Comparison of ENCODE assay signal across 10 mouse cellular contexts in genomic region chr7:135888598-135888997, GRCm38 (mm10).
DNase-seq lines count a peak whose midpoint lies in the region; ATAC-seq and TF ChIP-seq lines count a peak whose summit lies in the region.
"Had no signal": no experiment of that assay in that cellular context is flagged by ENCODE, and none has a peak within 500 bp of the region (broad histone marks: within the 10 kb centered on the region; RNA-seq: fewer than 3 reads in every experiment).

No protein-coding gene starts in this region.

- H3K9ac ChIP-seq in heart, postnatal 0 days (replicated peaks; ENCODE audit: low read depth, low read length): no peak overlapping the region
- H3K9ac ChIP-seq in forebrain, embryonic 14.5 days (ENCODE audit: low read length): no peak overlapping the region
- peak overlapping the region; percentile 51 for H3K9ac ChIP-seq in midbrain, embryonic 11.5 days (ENCODE audit: low read length)
- H3K9ac ChIP-seq: liver, embryonic 15.5 days had no signal

- peak; percentile 15 for DNase-seq in heart, postnatal 0 days (ENCODE audit: low spot score)
- no peak for DNase-seq in heart, postnatal 14 days
- peak; percentile 50 for DNase-seq in brain, embryonic 14.5 days (ENCODE audit: low read depth)
- no peak for DNase-seq in forebrain, embryonic 14.5 days (ENCODE audit: low spot score)
- DNase-seq in midbrain, embryonic 11.5 days (ENCODE audit: low spot score, missing footprints): no peak
- DNase-seq in MN1 (ENCODE audit: low spot score): no peak
- DNase-seq in frontal cortex, postnatal 25 days (ENCODE audit: low spot score in 2 of 2): no peak
- DNase-seq: spleen, adult 18-20 months had no signal

- H3K4me1 ChIP-seq in heart, postnatal 0 days (ENCODE audit: control insufficient read depth, insufficient read depth): no peaks in the 10 kb centered on the region
- peaks cover 11% of the 10 kb centered on the region for H3K4me1 ChIP-seq in forebrain, embryonic 14.5 days (ENCODE audit: control insufficient read depth, insufficient read depth, low read length)
- peaks cover 11% of the 10 kb centered on the region for H3K4me1 ChIP-seq in midbrain, embryonic 11.5 days (ENCODE audit: control insufficient read depth, insufficient read depth, low read length)
- H3K4me1 ChIP-seq: liver, embryonic 15.5 days had no signal

- no peak for TF ChIP-seq EP300 in heart, postnatal 0 days (IDR thresholded peaks at IDR 0.05; ENCODE audit: low read depth)

- no peak for TF ChIP-seq POLR2A in brain, embryonic 14.5 days (IDR thresholded peaks at IDR 0.05; ENCODE audit: borderline replicate concordance, extremely low read depth, insufficient read depth, insufficient read length, poor library complexity, severe bottlenecking)

- intact Hi-C loops in heart, postnatal 14 days (cut with DNase I): loop anchor here (5.0 kb wide), 1 partner anchor 159 kb away; no protein-coding TSS in a partner anchor

- no peak overlapping the region for H3K27ac ChIP-seq in heart, postnatal 0 days (ENCODE audit: low read depth)
- H3K27ac ChIP-seq in forebrain, embryonic 14.5 days (ENCODE audit: low read depth, low read length): no peak overlapping the region
- H3K27ac ChIP-seq in midbrain, embryonic 11.5 days (ENCODE audit: low read depth, low read length): peak overlapping the region; percentile 17; the same call in 1 of the 2 replicates
- H3K27ac ChIP-seq: liver, embryonic 15.5 days had no signal

- ATAC-seq in heart, postnatal 0 days (ENCODE audit: insufficient read depth, low read depth): no peak
- no peak for ATAC-seq in forebrain, embryonic 14.5 days
- ATAC-seq in midbrain, embryonic 11.5 days (ENCODE audit: low FRiP score): peak; percentile 61; the same call in 1 of the 2 replicates
- ATAC-seq in monocyte, adult 5-6 weeks (replicated peaks; ENCODE audit: insufficient number of reproducible peaks, low FRiP score, low TSS enrichment, poor library complexity, severe bottlenecking): no peak

- H3K4me2 ChIP-seq in heart, postnatal 0 days (ENCODE audit: low read depth, low read length): peak overlapping the region; percentile 47
- H3K4me2 ChIP-seq in forebrain, embryonic 14.5 days (ENCODE audit: low read length): peak overlapping the region; percentile 42
- H3K4me2 ChIP-seq in midbrain, embryonic 11.5 days: peak overlapping the region; percentile 22; the same call in 1 of the 2 replicates
- H3K4me2 ChIP-seq: liver, embryonic 15.5 days had no signal

- no peaks in the 10 kb centered on the region for H3K9me3 ChIP-seq in heart, postnatal 0 days (replicated peaks; ENCODE audit: control insufficient read depth, low read length)
- 0 out of 2 replicates have a peak, but pooled peaks cover 3% of the 10 kb centered on the region for H3K9me3 ChIP-seq in forebrain, embryonic 14.5 days (replicated peaks; ENCODE audit: control insufficient read depth, low read length)
- no peaks in the 10 kb centered on the region for H3K9me3 ChIP-seq in midbrain, embryonic 11.5 days (ENCODE audit: control insufficient read depth, low read length)
- H3K9me3 ChIP-seq: liver, embryonic 15.5 days had no signal

- TF ChIP-seq CTCF in heart, postnatal 0 days (IDR thresholded peaks at IDR 0.05; ENCODE audit: low read depth): no peak
- no peak for TF ChIP-seq CTCF in brain, embryonic 14.5 days (IDR thresholded peaks at IDR 0.05; ENCODE audit: borderline replicate concordance, extremely low read depth, insufficient read depth, insufficient read length)

- WGBS in heart, postnatal 0 days: 43% methylated on average over 3 of the region's 3 CpGs
- WGBS in forebrain, embryonic 14.5 days: 8% methylated on average over 3 of the region's 3 CpGs
- WGBS in midbrain, embryonic 11.5 days: 50% methylated on average over 3 of the region's 3 CpGs

- peaks cover 4% of the 10 kb centered on the region; the same call in 1 of the 2 replicates for H3K27me3 ChIP-seq in heart, postnatal 0 days (ENCODE audit: control insufficient read depth, insufficient read depth, low read length)
- H3K27me3 ChIP-seq in forebrain, embryonic 14.5 days (replicated peaks; ENCODE audit: control insufficient read depth, insufficient read depth, low read length): no peaks in the 10 kb centered on the region
- H3K27me3 ChIP-seq in midbrain, embryonic 11.5 days (ENCODE audit: control insufficient read depth, insufficient read depth, low read length): no peaks in the 10 kb centered on the region
- H3K27me3 ChIP-seq: liver, embryonic 15.5 days had no signal

- no peaks in the 10 kb centered on the region for H3K36me3 ChIP-seq in heart, postnatal 0 days (replicated peaks; ENCODE audit: control insufficient read depth, insufficient read depth, low read length)
- no peaks in the 10 kb centered on the region for H3K36me3 ChIP-seq in forebrain, embryonic 14.5 days (ENCODE audit: control insufficient read depth, insufficient read depth, low read length)
- no peaks in the 10 kb centered on the region for H3K36me3 ChIP-seq in midbrain, embryonic 11.5 days (ENCODE audit: control insufficient read depth, insufficient read depth, low read length)
- H3K36me3 ChIP-seq: liver, embryonic 15.5 days had no signal

- H3K4me3 ChIP-seq in heart, postnatal 0 days (ENCODE audit: low read depth, low read length): no peak overlapping the region
- no peak overlapping the region for H3K4me3 ChIP-seq in forebrain, embryonic 14.5 days (ENCODE audit: low read depth, low read length)
- no peak overlapping the region for H3K4me3 ChIP-seq in midbrain, embryonic 11.5 days (ENCODE audit: low read depth, low read length)
- H3K4me3 ChIP-seq: liver, embryonic 15.5 days had no signal

Comparison
In these comparisons a context has a peak if more than half of its experiments do, and no peak if none do; other contexts are left out.
1. DNase-seq: peak in heart, postnatal 0 days (single experiment) and brain, embryonic 14.5 days (single experiment); none in heart, postnatal 14 days (0 of 2), forebrain, embryonic 14.5 days (single experiment), midbrain, embryonic 11.5 days (single experiment), MN1 (single experiment) and frontal cortex, postnatal 25 days (0 of 2).
2. Peak in every context shown above with its lines, with median percentiles within 50 percentile points of each other: H3K4me2 ChIP-seq.